Mouse (Mus musculus) kidney, adult 8-10 months (tissue): ENCODE data around the gene Fam228b.
"Not testable (repeated sequence)": the region's sequence is repeated elsewhere in the genome, so short reads cannot be mapped to it uniquely, and the experiment has no call there.

Experiments
- DNase-seq, 2 experiments: peaks; one replicate each; pipeline ENCODE4 v3.0.0; 2022

The Fam228b gene

GRCm38 (mm10) chr12:4768492-4769332 is at the start of gene Fam228b, which contains the start of gene Pfn4:
Fam228b (minus strand) TSS chr12:4769267.
Pfn4 (plus strand) TSS chr12:4769022.
- peak; percentile 94 to 98 for DNase-seq

GRCm38 (mm10) chr12:4817361-4818101 is 48.5 kb upstream of the Fam228b start, which contains the start of gene Sf3b6:
Sf3b6 (plus strand) TSS chr12:4817544.
- DNase-seq: peak; percentile 98 to 99

DNA sequence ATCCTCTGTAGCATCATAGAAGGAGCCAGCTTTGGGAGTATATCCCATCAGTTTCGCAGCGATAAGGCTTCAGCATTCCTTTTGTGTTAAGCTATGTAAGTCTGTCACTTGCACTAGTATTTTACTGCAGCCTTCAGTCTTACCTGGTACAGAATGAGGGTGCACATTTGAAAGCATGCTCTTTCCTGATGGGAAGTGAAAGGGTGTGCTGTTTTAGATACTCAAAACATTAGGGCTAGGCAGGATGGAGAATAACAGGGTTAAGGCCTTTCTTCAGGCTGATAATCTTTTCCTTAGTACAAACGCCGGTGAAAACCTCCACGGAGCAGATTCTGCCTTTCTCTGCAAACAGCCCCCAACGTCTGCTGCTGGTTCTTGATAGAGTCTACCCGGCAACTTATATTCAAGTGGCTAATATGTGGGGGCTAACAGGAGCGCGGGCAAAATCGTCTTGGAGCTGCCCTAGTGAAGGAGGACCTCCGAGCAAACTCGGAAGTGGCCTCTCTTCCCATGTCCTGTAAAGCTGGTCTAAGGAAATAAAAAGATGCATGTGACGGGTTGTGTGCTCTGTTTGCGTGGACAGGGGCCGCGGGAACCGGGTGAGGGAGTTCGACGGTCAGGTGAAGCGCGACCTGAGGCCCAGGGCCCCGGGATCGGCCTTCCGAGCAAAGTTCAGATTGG is 47.8 kb upstream of the Fam228b start:
- no peak for DNase-seq

GRCm38 (mm10) chr12:4813636-4814035 is 44.6 kb upstream of the Fam228b start:
- no peak for DNase-seq

- no peak for DNase-seq
Measured at GRCm38 (mm10) chr12:4811705-4812104, 42.6 kb upstream of the Fam228b start.

DNA sequence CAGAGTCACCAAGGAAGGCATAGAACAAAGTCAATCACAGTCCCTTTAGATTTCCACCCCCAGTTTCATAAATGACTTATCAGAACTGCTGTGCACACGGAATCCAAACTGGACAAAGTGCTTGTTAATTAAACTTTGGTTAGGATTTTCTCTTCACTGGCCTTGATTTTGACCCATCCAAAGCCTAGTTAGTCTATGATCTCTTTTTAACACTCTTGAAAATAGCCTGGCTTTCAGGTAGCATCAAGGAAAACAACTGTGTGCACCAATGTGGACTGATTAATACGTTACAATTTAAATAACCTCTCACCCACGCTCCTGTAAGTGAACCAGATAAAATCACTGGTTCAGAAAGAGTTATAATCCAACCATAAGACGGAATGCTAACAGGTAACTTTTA is 42.0 kb upstream of the Fam228b start:
- DNase-seq: peak in 1 of 2 experiments; percentile 52

GRCm38 (mm10) chr12:4797471-4797870 is 28.4 kb upstream of the Fam228b start:
- not testable (repeated sequence) for DNase-seq

- peak in 1 of 2 experiments; percentile 48 for DNase-seq
Measured at GRCm38 (mm10) chr12:4793718-4794117, 24.7 kb upstream of the Fam228b start.

GRCm38 (mm10) chr12:4788128-4788527 is 19.1 kb upstream of the Fam228b start:
- not testable (repeated sequence) for DNase-seq

GRCm38 (mm10) chr12:4784466-4784865 is 15.4 kb upstream of the Fam228b start:
- DNase-seq: no peak

DNA sequence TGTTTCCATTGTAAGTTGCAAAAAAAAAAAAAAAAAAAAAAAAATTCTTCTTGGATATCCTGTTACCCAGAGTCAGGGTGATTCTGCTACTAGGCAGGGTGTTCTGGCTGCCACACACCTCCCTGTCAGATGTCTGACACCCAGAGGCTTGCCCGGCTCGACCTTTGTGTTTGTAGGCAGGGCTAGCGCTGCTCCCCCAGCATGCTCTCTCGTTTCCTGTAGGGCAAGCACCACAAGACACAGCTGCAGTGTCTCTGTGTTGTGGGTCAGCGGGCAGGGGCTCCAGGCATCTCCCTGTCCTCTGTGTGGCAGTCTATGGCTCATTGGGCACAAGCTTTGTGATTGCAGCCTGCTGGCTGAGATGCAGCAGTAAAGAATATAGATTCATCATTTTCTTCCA is 14.5 kb upstream of the Fam228b start:
- peak; percentile 25 to 59 for DNase-seq

- not testable (repeated sequence) for DNase-seq
Measured at GRCm38 (mm10) chr12:4781725-4782404, 12.8 kb upstream of the Fam228b start.

- no peak for DNase-seq
Measured at GRCm38 (mm10) chr12:4781270-4781669, 12.2 kb upstream of the Fam228b start.

- no peak for DNase-seq
Measured at GRCm38 (mm10) chr12:4780245-4780644, 11.2 kb upstream of the Fam228b start.

- no peak for DNase-seq
Measured at GRCm38 (mm10) chr12:4777734-4778133, 8.7 kb upstream of the Fam228b start.

GRCm38 (mm10) chr12:4775588-4775949 is 6.5 kb upstream of the Fam228b start:
- DNase-seq: no peak

GRCm38 (mm10) chr12:4774895-4775587 is 6.0 kb upstream of the Fam228b start:
- DNase-seq: no peak

DNA sequence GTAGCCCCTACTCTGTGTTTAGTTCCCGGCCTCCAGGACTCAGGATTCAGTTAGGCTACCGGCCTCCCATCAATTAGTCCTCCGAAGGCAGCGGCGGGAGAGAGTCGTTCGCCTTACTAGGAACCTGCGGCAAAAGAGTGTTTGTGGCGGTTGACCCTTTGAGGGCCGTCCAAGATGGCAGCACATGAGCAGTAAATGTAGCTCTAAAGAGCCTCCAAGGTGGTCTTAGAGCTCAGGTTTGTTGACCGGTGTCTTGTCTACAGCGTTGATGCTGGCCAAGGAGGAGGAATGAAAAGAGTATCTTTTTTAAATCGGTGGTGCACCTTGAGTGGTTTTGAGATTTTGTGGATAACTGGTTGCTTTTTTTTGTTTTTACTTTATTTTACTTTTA is 261 bp upstream of the Fam228b start:
- no peak for DNase-seq

- peak in 1 of 2 experiments; percentile 10 for DNase-seq
Measured at GRCm38 (mm10) chr12:4757060-4757459, 12.0 kb downstream of the Fam228b start.

GRCm38 (mm10) chr12:4754451-4754850 is 14.6 kb downstream of the Fam228b start:
- not testable (repeated sequence) for DNase-seq

DNA sequence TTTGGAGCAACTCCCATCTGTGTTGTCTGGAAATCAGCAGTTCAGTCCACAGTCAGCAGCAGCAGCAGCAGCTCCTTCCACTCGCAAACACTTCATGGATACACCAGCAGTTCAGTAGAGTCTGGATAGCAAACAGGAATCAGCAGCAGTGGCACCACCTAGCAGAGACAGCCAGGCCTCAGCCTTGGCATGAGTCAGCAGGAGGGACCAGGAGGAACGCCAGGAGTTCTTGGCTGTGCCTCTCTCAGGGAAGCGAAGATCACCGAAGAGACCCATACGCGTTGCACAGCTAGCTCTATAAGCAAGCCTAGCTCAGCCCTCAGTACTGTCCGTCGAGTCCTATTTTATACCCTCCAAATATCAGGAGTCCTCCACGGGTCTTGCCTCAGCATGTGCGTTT is 24.6 kb downstream of the Fam228b start:
- DNase-seq: no peak

DNA sequence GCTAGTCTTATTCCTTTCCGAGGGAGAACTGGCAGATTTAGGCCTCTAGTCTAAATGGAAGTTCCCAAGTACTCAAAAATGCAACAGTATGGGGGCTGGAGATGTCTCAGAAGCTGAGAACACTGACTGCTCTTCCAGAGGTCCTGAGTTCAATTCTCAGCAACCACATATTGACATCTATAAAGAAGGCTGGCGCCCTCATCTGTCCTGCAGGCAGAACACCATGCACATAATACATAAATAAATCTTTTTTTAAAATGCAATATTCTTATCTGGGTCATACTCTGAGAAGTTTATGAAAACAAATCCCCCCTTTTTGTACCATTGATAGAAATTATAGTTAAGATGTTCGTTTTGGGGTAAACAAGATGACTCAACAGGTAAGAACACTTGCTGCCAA is 26.9 kb downstream of the Fam228b start:
- DNase-seq: no peak
